Mouse (Mus musculus): ENCODE data around the gene Stum. TPM values are rescaled to one million over a fixed set of nuclear protein-coding genes. Genes with fewer than 3 reads are reported as not detected.

The Stum gene
- total RNA-seq, 2 experiments from 2014 or later, result 309 to 310 TPM

GRCm38 (mm10) chr1:180433098-180433538, 50.2 kb downstream of the Stum start:
- DNase-seq (ENCODE audit: extremely low spot score in 1 of 2, low spot score in 1 of 2), result no peak

- no peak for DNase-seq (ENCODE audit: extremely low spot score in 1 of 2, low spot score in 1 of 2)
Observed at GRCm38 (mm10) chr1:180431833-180432232, 51.5 kb downstream of the Stum start.

DNA sequence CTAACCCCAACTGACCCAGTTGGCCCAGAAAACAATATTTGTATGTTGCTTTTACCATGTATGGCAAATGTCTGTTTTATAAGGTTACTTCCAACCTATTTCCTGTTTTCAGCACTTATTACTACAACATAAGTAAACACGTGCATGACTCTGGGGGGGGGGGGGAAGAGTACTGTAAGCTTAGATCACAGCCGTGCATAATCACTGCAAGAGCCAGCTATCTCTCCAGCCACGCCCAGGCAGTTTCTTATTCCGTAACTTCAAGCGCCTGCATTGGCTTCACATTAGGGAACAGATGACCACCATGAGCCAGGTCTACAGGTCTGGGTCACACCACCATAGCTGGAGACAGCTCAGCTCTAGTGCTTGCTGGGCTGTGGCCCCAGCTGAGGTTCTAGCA, 53.5 kb downstream of the Stum start:
- DNase-seq (ENCODE audit: extremely low spot score in 1 of 2, low spot score in 1 of 2), result no peak

- DNase-seq (ENCODE audit: extremely low spot score in 1 of 2, low spot score in 1 of 2), result no peak
Observed at GRCm38 (mm10) chr1:180428871-180429270, 54.4 kb downstream of the Stum start.

DNA sequence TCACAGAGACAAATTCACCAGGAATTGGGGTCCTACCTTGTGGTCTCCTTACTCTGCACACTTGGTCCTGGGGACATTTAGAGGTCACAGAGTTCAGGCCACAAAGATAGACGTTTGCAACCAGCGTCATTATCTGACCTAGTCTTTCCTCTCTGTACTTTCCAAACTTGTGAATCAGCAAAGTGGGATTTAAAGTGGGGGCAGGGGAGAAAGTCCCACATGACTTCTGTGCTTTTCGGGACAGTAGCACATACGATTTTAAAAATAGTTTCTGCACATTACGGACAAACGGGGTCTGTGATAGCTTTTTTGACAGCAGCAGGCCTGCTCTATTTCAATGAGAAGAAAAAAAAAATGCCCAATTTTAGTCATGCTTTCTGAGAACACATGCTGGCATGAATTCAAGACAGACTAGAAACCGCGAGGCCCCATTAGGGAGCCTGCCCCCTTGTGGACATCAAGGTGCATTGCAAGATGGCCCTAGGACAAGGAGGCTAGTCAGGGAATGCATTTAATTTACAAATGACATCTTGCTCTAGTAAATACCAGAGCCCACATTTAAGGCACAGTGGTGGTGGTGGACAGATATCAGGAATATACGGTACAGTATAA, 55.1 kb downstream of the Stum start:
- DNase-seq (ENCODE audit: extremely low spot score in 1 of 2, low spot score in 1 of 2), result peak in 1 of 2 experiments; percentile 56

DNA sequence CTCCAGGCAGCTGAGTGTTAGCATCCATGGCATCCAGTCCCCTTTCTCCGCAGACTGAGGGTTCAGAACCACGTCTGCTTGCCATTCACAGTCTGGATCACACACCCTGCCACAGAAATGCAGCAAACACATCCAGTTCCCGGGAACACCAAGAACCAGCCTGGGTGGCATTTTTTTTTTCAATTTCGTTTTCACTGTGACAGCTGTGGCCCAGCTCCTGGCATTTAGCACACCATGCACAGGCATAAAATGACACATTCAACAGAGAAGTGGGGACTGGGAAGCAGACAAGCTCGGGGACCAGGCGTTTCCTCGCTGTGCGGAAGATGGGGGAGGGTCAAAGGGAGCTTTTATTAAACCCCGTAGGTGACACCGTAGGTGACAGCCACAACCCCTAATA, 55.6 kb downstream of the Stum start:
- DNase-seq (ENCODE audit: extremely low spot score in 1 of 2, low spot score in 1 of 2), result no peak

GRCm38 (mm10) chr1:180426405-180426804, 56.9 kb downstream of the Stum start:
- no peak for DNase-seq (ENCODE audit: extremely low spot score in 1 of 2, low spot score in 1 of 2)

DNA sequence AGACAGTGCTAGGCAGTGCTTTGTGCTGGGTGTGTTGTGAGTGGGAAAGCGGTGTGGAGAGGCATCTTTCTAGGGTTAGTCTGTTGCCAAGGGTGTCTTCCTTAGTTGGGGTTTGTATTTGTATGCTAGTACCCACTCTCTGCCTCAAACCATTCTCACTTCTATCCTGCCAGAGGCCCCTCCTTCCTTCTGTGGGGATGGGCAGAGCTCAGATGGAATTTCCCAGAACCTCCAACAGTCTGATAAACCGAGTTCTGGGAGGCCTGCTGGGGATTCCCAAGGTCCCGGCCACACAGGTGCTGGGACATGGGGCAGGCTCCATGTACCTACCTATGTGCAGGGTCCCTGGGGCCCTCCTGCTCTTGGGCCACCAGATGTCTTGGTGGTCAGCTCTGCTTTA, 59.4 kb downstream of the Stum start:
- DNase-seq (ENCODE audit: extremely low spot score in 1 of 2, low spot score in 1 of 2), result no peak

- DNase-seq (ENCODE audit: extremely low spot score in 1 of 2, low spot score in 1 of 2), result no peak
Observed at GRCm38 (mm10) chr1:180423008-180423639, 60.2 kb downstream of the Stum start.

DNA sequence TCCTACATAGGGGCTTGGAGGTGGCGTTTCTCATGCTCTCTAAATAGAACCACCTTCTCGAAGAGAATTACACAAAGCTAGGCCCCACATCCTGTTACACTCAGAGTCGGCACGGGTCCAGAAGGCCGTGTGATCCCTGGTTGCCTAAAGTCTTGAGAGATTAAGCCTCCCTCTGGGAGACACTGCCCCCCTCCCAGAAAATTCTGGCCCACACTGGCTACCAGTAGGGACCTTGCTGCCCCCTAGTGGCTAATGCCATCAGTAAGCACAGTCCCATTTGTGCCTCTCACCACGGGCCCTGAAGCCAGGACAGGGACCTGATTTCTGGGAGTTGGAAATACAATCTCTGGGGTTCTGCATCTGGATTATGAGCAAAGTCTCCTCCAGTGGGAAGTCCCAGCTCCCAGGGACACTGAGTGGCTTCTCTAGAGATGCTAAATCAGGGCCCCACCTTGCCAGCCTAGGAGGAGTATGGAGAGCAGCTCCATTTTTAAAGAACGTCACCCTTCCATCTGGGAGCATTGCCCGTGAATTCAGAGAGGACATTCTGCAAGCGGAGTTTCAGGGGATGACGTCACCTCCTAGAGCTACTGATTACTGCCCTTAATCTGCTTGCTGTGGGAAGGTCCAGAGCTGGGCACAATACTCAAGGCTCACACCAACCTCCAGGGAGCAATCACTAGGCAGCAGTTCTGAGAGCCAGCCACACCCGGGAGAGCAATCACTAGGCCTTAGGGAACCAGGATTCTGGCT, 61.1 kb downstream of the Stum start:
- DNase-seq (ENCODE audit: extremely low spot score in 1 of 2, low spot score in 1 of 2), result peak; percentile 57 to 77

- no peak for DNase-seq (ENCODE audit: extremely low spot score in 1 of 2, low spot score in 1 of 2)
Observed at GRCm38 (mm10) chr1:180421165-180421909, 62.0 kb downstream of the Stum start.

- DNase-seq (ENCODE audit: extremely low spot score in 1 of 2, low spot score in 1 of 2), result no peak
Observed at GRCm38 (mm10) chr1:180420496-180421164, 62.7 kb downstream of the Stum start.

- DNase-seq (ENCODE audit: extremely low spot score in 1 of 2, low spot score in 1 of 2), result no peak
Observed at GRCm38 (mm10) chr1:180419059-180419458, 64.2 kb downstream of the Stum start.

GRCm38 (mm10) chr1:180417118-180417517, 66.2 kb downstream of the Stum start:
- DNase-seq (ENCODE audit: extremely low spot score in 1 of 2, low spot score in 1 of 2), result no peak

- no peak for DNase-seq (ENCODE audit: extremely low spot score in 1 of 2, low spot score in 1 of 2)
Observed at GRCm38 (mm10) chr1:180415836-180416235, 67.5 kb downstream of the Stum start.

GRCm38 (mm10) chr1:180415064-180415463, 68.2 kb downstream of the Stum start:
- no peak for DNase-seq (ENCODE audit: extremely low spot score in 1 of 2, low spot score in 1 of 2)

- DNase-seq (ENCODE audit: extremely low spot score in 1 of 2, low spot score in 1 of 2), result no peak
Observed at GRCm38 (mm10) chr1:180410306-180410705, 73.0 kb downstream of the Stum start.

DNA sequence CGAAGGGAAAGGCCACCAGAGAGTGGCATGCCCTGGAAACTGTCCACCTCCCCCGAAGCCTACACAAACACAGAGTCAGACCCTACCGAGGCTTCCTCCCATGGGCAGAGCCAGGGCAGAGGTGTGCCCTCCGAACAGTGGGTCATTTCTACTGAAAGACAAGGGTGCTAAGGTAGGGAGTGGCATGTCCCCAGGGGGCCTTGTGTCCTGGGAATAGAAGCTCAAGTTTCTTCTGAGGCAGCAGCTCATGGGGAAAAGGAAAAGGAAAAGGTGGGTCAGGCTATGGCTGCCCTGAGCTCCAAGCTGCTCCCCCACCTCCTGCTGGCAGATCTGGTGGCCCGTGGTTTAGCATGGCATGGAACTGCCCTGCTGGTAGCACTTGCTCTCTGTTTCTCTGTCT, 73.5 kb downstream of the Stum start:
- no peak for DNase-seq (ENCODE audit: extremely low spot score in 1 of 2, low spot score in 1 of 2)

- DNase-seq (ENCODE audit: extremely low spot score in 1 of 2, low spot score in 1 of 2), result no peak
Observed at GRCm38 (mm10) chr1:180408832-180409231, 74.5 kb downstream of the Stum start.
